Mouse (Mus musculus) heart, embryonic 16.5 days (tissue): Measurements from ENCODE around the gene Thumpd2. TPM values are rescaled to one million over a fixed set of nuclear protein-coding genes. Genes with fewer than 3 reads are reported as not detected.

Experiments used
- ATAC-seq: fragments of 200-750 bp; cut with Nextera tagmentation; replicated peaks from 2 replicates; pipeline ENCODE4 v1.8.0; 2017; ENCODE audit warnings: moderate number of reproducible peaks; ENCODE audit not compliant: insufficient read depth, low FRiP score; ENCODE audit errors: extremely low read depth
- H3K27ac ChIP-seq: fragments of 300-500 bp; sonication (generic); 2 replicates; pipeline ENCODE4 v1.5.1; 2014; ENCODE audit warnings: mild to moderate bottlenecking, low read length, control low read depth, moderate library complexity
- H3K27me3 ChIP-seq: fragments of 300-500 bp; sonication (generic); 2 replicates; pipeline ENCODE4 v1.6.1; 2014; ENCODE audit warnings: low read length, mixed read lengths; ENCODE audit not compliant: control insufficient read depth, insufficient read depth
- H3K36me3 ChIP-seq: fragments of 300-500 bp; sonication (generic); 2 replicates; pipeline ENCODE4 v1.6.1; 2014; ENCODE audit not compliant: control insufficient read depth, insufficient read depth
- H3K4me1 ChIP-seq: fragments of 300-500 bp; sonication (generic); 2 replicates; pipeline ENCODE4 v1.6.1; 2014; ENCODE audit warnings: low read length, mixed read lengths; ENCODE audit not compliant: control insufficient read depth, insufficient read depth
- H3K4me2 ChIP-seq: fragments of 300-500 bp; sonication (generic); 2 replicates; pipeline ENCODE4 v1.6.1; 2014; ENCODE audit warnings: low read depth, mild to moderate bottlenecking, control low read depth, low read length
- H3K4me3 ChIP-seq: fragments of 300-500 bp; sonication (generic); 2 replicates; pipeline ENCODE4 v1.5.1; 2014; ENCODE audit warnings: mild to moderate bottlenecking, control low read depth, low read length
- H3K9ac ChIP-seq: fragments of 300-500 bp; sonication (generic); 2 replicates; pipeline ENCODE4 v1.6.1; 2014; ENCODE audit warnings: low read length, control low read depth
- H3K9me3 ChIP-seq: fragments of 300-500 bp; sonication (generic); replicated peaks from 2 replicates; pipeline ENCODE4 v1.6.1; 2016; ENCODE audit warnings: low read length; ENCODE audit not compliant: control insufficient read depth
- WGBS: fragments of 180-500 bp; shearing (Covaris S2); extraction: QIAGEN DNeasy Blood & Tissue Kit; methylation state at CpG from one replicate; pipeline ENCODE4 v1.1.7; 2014; 5-methylcytosine and 5-hydroxymethylcytosine counted together
- polyA plus RNA-seq: library from polyadenylated mRNA; unstranded; fragments of >200 nt; fragmentation: Nextera tagmentation; extraction: Ambion mirVana; gene quantifications from 2 replicates; pipeline ENCODE4 v1.2.1, GENCODE M21; 2015

Thumpd2 gene
- polyA plus RNA-seq, 1 experiment from 2014 or later = 9.1 TPM

- H3K9ac ChIP-seq = no peak overlapping the region
- H3K9me3 ChIP-seq = peaks cover 3% of the 10 kb centered on the region
- no peaks in the 10 kb centered on the region for H3K4me1 ChIP-seq
- no peak overlapping the region for H3K27ac ChIP-seq
- no peak overlapping the region for H3K4me3 ChIP-seq
- H3K4me2 ChIP-seq = no peak overlapping the region
- no peaks in the 10 kb centered on the region for H3K27me3 ChIP-seq
- peaks cover 2% of the 10 kb centered on the region; the same call in 1 of the 2 replicates for H3K36me3 ChIP-seq
- no peak for ATAC-seq
- WGBS = 50% methylated on average over 2 of the region's 2 CpGs
Measured at GRCm38 (mm10) chr17:80997226-80997625, 67.7 kb downstream of the Thumpd2 start.

DNA sequence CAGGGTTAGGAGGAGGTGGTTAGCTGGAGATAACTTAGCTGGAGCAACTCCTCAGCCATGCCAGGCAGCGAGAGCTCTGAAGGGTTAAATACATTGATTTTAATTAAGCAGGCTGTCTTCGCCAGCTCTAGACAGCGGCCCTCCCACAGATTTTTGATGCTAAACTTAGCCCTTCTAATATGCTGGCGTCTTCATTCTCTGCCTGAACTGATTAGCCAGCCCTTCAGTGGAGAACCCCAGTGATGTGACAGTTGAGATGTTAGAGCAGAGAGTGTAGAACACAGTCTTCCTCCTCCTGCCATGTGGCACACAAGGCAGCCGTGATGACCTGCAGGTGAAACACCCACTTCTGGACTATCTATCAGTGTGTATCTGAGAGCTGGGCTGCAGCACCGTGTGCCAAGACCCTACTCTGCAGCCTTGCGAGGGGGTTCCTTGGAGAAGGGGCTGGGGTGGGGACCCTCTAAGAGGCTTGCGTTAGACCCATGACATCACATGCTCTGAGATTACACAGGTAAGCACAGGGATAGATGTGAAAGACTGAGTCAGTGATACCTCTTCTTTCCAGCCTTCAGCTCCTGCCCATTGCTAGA lies 73.3 kb downstream of the Thumpd2 start:
- H3K27ac ChIP-seq = no peak overlapping the region; the same call in 1 of the 2 replicates
- WGBS = 39% methylated on average over 8 of the region's 8 CpGs
- H3K4me3 ChIP-seq = no peak overlapping the region
- no peaks in the 10 kb centered on the region for H3K27me3 ChIP-seq
- H3K4me2 ChIP-seq = no peak overlapping the region
- H3K9ac ChIP-seq = no peak overlapping the region
- peaks cover 2% of the 10 kb centered on the region; the same call in 1 of the 2 replicates for H3K36me3 ChIP-seq
- H3K9me3 ChIP-seq = peaks cover 3% of the 10 kb centered on the region
- peak; percentile 63 for ATAC-seq
- H3K4me1 ChIP-seq = peaks cover 9% of the 10 kb centered on the region

GRCm38 (mm10) chr17:80982976-80983375 lies 81.9 kb downstream of the Thumpd2 start:
- ATAC-seq = no peak
- H3K9me3 ChIP-seq = no peaks in the 10 kb centered on the region
- peaks cover 4% of the 10 kb centered on the region for H3K4me1 ChIP-seq
- H3K27ac ChIP-seq = no peak overlapping the region
- H3K36me3 ChIP-seq = no peaks in the 10 kb centered on the region
- no peaks in the 10 kb centered on the region for H3K27me3 ChIP-seq
- H3K4me2 ChIP-seq = no peak overlapping the region
- WGBS = 78% methylated on average over 10 of the region's 10 CpGs
- H3K4me3 ChIP-seq = no peak overlapping the region
- no peak overlapping the region for H3K9ac ChIP-seq

GRCm38 (mm10) chr17:80982412-80982787 lies 82.5 kb downstream of the Thumpd2 start:
- Histone ChIP-seq H3K27ac (no peak overlapping the region), H3K36me3 (no peaks in the 10 kb centered on the region), H3K4me1 (no peaks in the 10 kb centered on the region), H3K27me3 (no peaks in the 10 kb centered on the region), H3K9me3 (no peaks in the 10 kb centered on the region), H3K4me2 (no peak overlapping the region), H3K9ac (no peak overlapping the region), H3K4me3 (no peak overlapping the region)
- ATAC-seq = 0 out of 2 replicates have a peak, but pooled peaks have one; percentile 14
- 14% methylated on average over 8 of the region's 8 CpGs for WGBS

DNA sequence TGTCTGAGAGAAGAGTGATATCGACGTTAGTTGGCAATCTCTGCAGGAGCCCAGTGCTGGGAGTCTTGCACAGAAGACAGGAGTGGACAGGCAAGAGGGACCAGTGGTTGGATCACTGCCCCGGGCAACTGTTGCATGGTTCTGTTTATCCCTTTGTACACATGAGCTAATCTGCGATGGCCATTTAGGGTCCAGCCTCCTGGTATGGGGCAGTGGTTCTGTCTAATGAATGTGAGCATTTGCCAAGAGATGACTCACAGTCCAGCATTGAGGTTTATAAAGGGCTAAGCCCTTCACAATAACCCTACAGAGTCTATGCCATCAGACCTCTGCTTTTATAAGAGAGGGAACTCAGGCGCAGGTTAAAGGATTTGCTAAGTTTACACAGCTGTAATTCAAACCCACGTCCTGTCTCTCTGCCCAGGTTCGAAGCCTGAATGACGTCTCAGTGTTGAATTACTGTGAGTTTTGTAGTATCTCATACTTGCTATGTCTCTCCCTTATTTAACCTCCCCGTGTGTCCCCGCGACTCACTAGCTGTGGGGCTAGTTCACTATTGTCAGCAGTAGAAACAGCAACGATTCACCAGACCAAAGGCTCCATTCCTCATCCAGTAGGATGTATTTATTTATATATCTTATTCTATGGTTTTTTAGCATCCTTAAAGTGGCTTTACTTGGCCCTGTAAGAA lies 83.0 kb downstream of the Thumpd2 start:
- no peak; the same call in 1 of the 2 replicates for ATAC-seq
- Histone ChIP-seq H3K36me3 (no peaks in the 10 kb centered on the region), H3K27ac (0 out of 2 replicates have a peak overlapping the region, but pooled peaks have one; percentile 15), H3K27me3 (no peaks in the 10 kb centered on the region), H3K4me2 (no peak overlapping the region), H3K4me1 (no peaks in the 10 kb centered on the region), H3K9ac (no peak overlapping the region), H3K4me3 (no peak overlapping the region), H3K9me3 (no peaks in the 10 kb centered on the region)
- 64% methylated on average over 12 of the region's 12 CpGs for WGBS

- Histone ChIP-seq H3K27me3 (no peaks in the 10 kb centered on the region), H3K4me2 (no peak overlapping the region), H3K4me1 (no peaks in the 10 kb centered on the region), H3K27ac (no peak overlapping the region), H3K9me3 (0 out of 2 replicates have a peak, but pooled peaks cover 2% of the 10 kb centered on the region), H3K9ac (no peak overlapping the region), H3K4me3 (no peak overlapping the region), H3K36me3 (no peaks in the 10 kb centered on the region)
- 59% methylated on average over 10 of the region's 10 CpGs for WGBS
- no peak for ATAC-seq
Measured at GRCm38 (mm10) chr17:80980096-80980495, 84.8 kb downstream of the Thumpd2 start.

- Histone ChIP-seq H3K4me2 (no peak overlapping the region), H3K9ac (no peak overlapping the region), H3K4me1 (no peaks in the 10 kb centered on the region), H3K36me3 (no peaks in the 10 kb centered on the region), H3K9me3 (0 out of 2 replicates have a peak, but pooled peaks cover 2% of the 10 kb centered on the region), H3K27ac (no peak overlapping the region), H3K4me3 (no peak overlapping the region), H3K27me3 (no peaks in the 10 kb centered on the region)
- no peak for ATAC-seq
- 80% methylated on average over 5 of the region's 5 CpGs for WGBS
Measured at GRCm38 (mm10) chr17:80977245-80977644, 87.6 kb downstream of the Thumpd2 start.

Other genes with a start within 250 kb of the Thumpd2 start
- 4.0 and 5.1 TPM in 2 replicates for gene Tmem178, start 120.5 kb downstream of the Thumpd2 start, polyA plus RNA-seq